Mouse (Mus musculus) testis, adult 2 months (tissue): ENCODE results near the gene Edem1.

Experiments used
- CTCF ChIP-seq: fragments of 200-500 bp; IDR thresholded peaks from 2 replicates; pipeline ENCODE4 v1.5.1; 2012; ENCODE audit warnings: low read depth, mild to moderate bottlenecking, inconsistent platforms, low read length, moderate library complexity; ENCODE audit not compliant: control insufficient read depth, insufficient read depth, insufficient replicate concordance
- POLR2A ChIP-seq: fragments of 200-500 bp; IDR thresholded peaks from 2 replicates; pipeline ENCODE4 v1.6.1; 2012; ENCODE audit warnings: low read depth, mild to moderate bottlenecking, inconsistent platforms, low read length, moderate library complexity; ENCODE audit not compliant: control insufficient read depth

GRCm38 (mm10) chr6:108906539-108906938 lies 78.1 kb downstream of the Edem1 start:
- no peak for TF ChIP-seq POLR2A
- no peak for TF ChIP-seq CTCF
